Mouse (Mus musculus): Measurements from ENCODE around the gene Tmeff1.

- no peak for TF ChIP-seq CTCF (IDR thresholded peaks at IDR 0.05; ENCODE audit: control insufficient read depth, insufficient read depth, low read length)
- TF ChIP-seq POLR2A (IDR thresholded peaks at IDR 0.05; ENCODE audit: borderline replicate concordance, control insufficient read depth, low read depth, low read length): no peak
These were observed 20.7 kb downstream of the Tmeff1 start for GRCm38 (mm10) chr4:48605650-48606049.
